15 mouse cellular contexts compared by ENCODE assay signal in the genomic region with DNA sequence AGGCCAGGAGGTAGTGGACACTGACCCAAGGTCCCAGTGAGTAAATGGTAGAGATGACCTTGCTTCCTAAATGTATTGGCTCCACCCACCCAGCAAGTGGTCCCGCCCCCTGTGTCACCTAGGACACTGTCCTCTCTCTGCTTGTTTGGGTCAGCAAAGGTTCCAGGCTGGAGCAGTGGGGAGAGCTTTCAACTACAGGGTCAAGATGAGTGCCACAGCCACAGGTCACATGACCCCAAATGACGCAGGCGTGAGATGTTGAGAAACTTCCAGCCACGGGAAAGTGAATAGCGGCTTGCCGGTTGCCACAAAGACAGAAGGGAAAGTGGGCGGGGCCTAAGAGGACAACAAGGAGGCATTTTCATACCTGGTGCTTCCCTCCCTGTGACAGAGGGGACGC. TPM values are rescaled to one million over a fixed set of nuclear protein-coding genes. Genes with fewer than 3 reads are reported as not detected.
DNase-seq lines count a peak whose midpoint lies in the region; ATAC-seq and TF ChIP-seq lines count a peak whose summit lies in the region.
"Had no signal": no experiment of that assay in that cellular context is flagged by ENCODE, and none has a peak within 500 bp of the region (broad histone marks: within the 10 kb centered on the region; RNA-seq: fewer than 3 reads in every experiment).

No protein-coding gene starts in this region.

- DNase-seq in gastrocnemius, adult 2 months: peak; percentile 9
- DNase-seq in gastrocnemius, adult 18-20 months (ENCODE audit: low spot score): no peak
- peak; percentile 48 for DNase-seq in lung, postnatal 36 days
- no peak for DNase-seq in frontal cortex, postnatal 25 days (ENCODE audit: low spot score in 2 of 2)
- no peak for DNase-seq in gastrocnemius, adult 8-10 months (ENCODE audit: low spot score in 2 of 2)
- no peak for DNase-seq in adrenal gland, adult 8-10 months
- DNase-seq: B cell, adult 2 months; cerebellum, postnatal 10 days; kidney, adult 2 months had no signal

- H3K4me3 ChIP-seq in gastrocnemius, adult 2 months: no peak overlapping the region
- no peak overlapping the region for H3K4me3 ChIP-seq in C2C12 (ENCODE audit: insufficient read depth, poor library complexity, severe bottlenecking)
- H3K4me3 ChIP-seq: forebrain, embryonic 15.5 days; hindbrain, embryonic 12.5 days; midbrain, embryonic 12.5 days; neural tube, embryonic 13.5 days had no signal

- intact Hi-C loops in gastrocnemius, adult 2 months (cut with DNase I): no loop called here

- no peak for TF ChIP-seq CTCF in gastrocnemius, adult 2 months (IDR thresholded peaks at IDR 0.05)
- TF ChIP-seq CTCF in C2C12 (IDR thresholded peaks at IDR 0.05; ENCODE audit: control insufficient read depth, insufficient read depth, insufficient read length): no peak

- H3K79me2 ChIP-seq in C2C12 (ENCODE audit: control insufficient read depth, insufficient read depth): no peaks in the 10 kb centered on the region

- no peak overlapping the region for H3K27ac ChIP-seq in gastrocnemius, adult 2 months
- H3K27ac ChIP-seq: forebrain, embryonic 15.5 days; hindbrain, embryonic 12.5 days; midbrain, embryonic 12.5 days; neural tube, embryonic 13.5 days had no signal

- no peaks in the 10 kb centered on the region for H3K27me3 ChIP-seq in C2C12 (ENCODE audit: control insufficient read depth, insufficient read depth, insufficient read length)
- H3K27me3 ChIP-seq: forebrain, embryonic 15.5 days; hindbrain, embryonic 12.5 days; midbrain, embryonic 12.5 days; neural tube, embryonic 13.5 days had no signal

- H3K36me3 ChIP-seq in C2C12 (ENCODE audit: control insufficient read depth, insufficient read depth): no peaks in the 10 kb centered on the region
- H3K36me3 ChIP-seq: hindbrain, embryonic 12.5 days had no signal

- no peaks in the 10 kb centered on the region for H3K79me3 ChIP-seq in C2C12 (ENCODE audit: low read depth)

- ATAC-seq in common myeloid progenitor, adult 5-6 weeks (replicated peaks; ENCODE audit: low read depth, poor library complexity, severe bottlenecking): peak; percentile 42
- ATAC-seq: forebrain, embryonic 15.5 days had no signal

- H3ac ChIP-seq in C2C12 (ENCODE audit: control insufficient read depth, insufficient read length, low read depth): no peak overlapping the region

TF ChIP-seq in C2C12, 6 proteins besides CTCF, POLR2A, EP300 and RAD21:
- TF ChIP-seq USF1 (IDR thresholded peaks at IDR 0.05; ENCODE audit: low read depth): peak; percentile 32
- no peak for TF ChIP-seq MAX (IDR thresholded peaks at IDR 0.05)
- TF ChIP-seq CEBPB (IDR thresholded peaks at IDR 0.05; ENCODE audit: low read depth): no peak
- no peak for TF ChIP-seq MYOD1 (IDR thresholded peaks at IDR 0.05; ENCODE audit: control insufficient read depth, insufficient read length, low read depth)
- no peak for TF ChIP-seq FOSL1 (IDR thresholded peaks at IDR 0.05; ENCODE audit: insufficient read depth, low read length, poor library complexity, severe bottlenecking)
- TF ChIP-seq MYOG (IDR thresholded peaks at IDR 0.05; ENCODE audit: control insufficient read depth, extremely low read depth, insufficient read length): no peak

RNA-seq across cellular contexts. Expression of a gene that starts 15.8 kb away (rescaled TPM):
- total RNA-seq in gastrocnemius, adult 2 months (2021): 10 to 100 TPM; 13.0 to 16.1 TPM
- total RNA-seq in gastrocnemius, adult 18-20 months (2021): 10 to 100 TPM; 11.0 to 12.5 TPM
- polyA plus RNA-seq in C2C12 (2012; fragmentation: generic; extraction: Trizol): 30.2 TPM
- total RNA-seq in common myeloid progenitor, adult 5-6 weeks (2017): 10.6 and 19.9 TPM in 2 replicates
- 10 to 100 TPM; 11.5 to 13.6 (median 12.8) TPM for total RNA-seq in gastrocnemius, adult 8-10 months (2022)
- 10 to 100 TPM; 16.2 to 31.8 (median 26.8) TPM for total RNA-seq in adrenal gland, adult 8-10 months (2022)

RNA-seq across cellular contexts. Expression of a gene that starts 25.5 kb away (rescaled TPM):
- total RNA-seq in gastrocnemius, adult 2 months (2021): 10 to 100 TPM; 38.6 to 51.4 TPM
- 10 to 100 TPM; 37.2 to 48.3 TPM for total RNA-seq in gastrocnemius, adult 18-20 months (2021)
- polyA plus RNA-seq in C2C12 (2012; fragmentation: generic; extraction: Trizol): 1,181 TPM
- 2,920 and 3,083 TPM in 2 replicates for total RNA-seq in common myeloid progenitor, adult 5-6 weeks (2017)
- 10 to 100 TPM; 23.1 to 56.7 (median 39.7) TPM for total RNA-seq in gastrocnemius, adult 8-10 months (2022)
- 100 to 1,000 TPM; 541 to 649 (median 631) TPM for total RNA-seq in adrenal gland, adult 8-10 months (2022)

RNA-seq across cellular contexts. Expression of a gene that starts 26.0 kb away (rescaled TPM):
- 10 to 100 TPM; 46.1 to 46.4 TPM for total RNA-seq in gastrocnemius, adult 2 months (2021)
- 10 to 100 TPM; 54.8 to 60.6 TPM for total RNA-seq in gastrocnemius, adult 18-20 months (2021)
- polyA plus RNA-seq in C2C12 (2012; fragmentation: generic; extraction: Trizol): 7.9 TPM
- total RNA-seq in common myeloid progenitor, adult 5-6 weeks (2017): 4.8 and 6.1 TPM in 2 replicates
- 10 to 100 TPM; 54.5 to 72.8 (median 61.1) TPM for total RNA-seq in gastrocnemius, adult 8-10 months (2022)
- total RNA-seq in adrenal gland, adult 8-10 months (2022): 10 to 100 TPM; 32.7 to 65.7 (median 48.7) TPM

RNA-seq across cellular contexts. Expression of a gene that starts 56.4 kb away (rescaled TPM):
- under 1 TPM; 0.61 to 0.78 TPM for total RNA-seq in gastrocnemius, adult 2 months (2021)
- total RNA-seq in gastrocnemius, adult 18-20 months (2021): 1 to 10 TPM in 1 of 2 experiments, under 1 TPM in 1; 0.43 to 1.2 TPM
- polyA plus RNA-seq in C2C12 (2012; fragmentation: generic; extraction: Trizol): 19.2 TPM
- not detected in 2 replicates for total RNA-seq in common myeloid progenitor, adult 5-6 weeks (2017)
- 1 to 10 TPM in 1 of 4 experiments, under 1 TPM in 3; 0.29 to 1.1 (median 0.75) TPM for total RNA-seq in gastrocnemius, adult 8-10 months (2022)
- total RNA-seq in adrenal gland, adult 8-10 months (2022): 10 to 100 TPM in 3 of 4 experiments, 1 to 10 TPM in 1; 8.5 to 13.0 (median 11.6) TPM

Comparison
In these comparisons a context has a peak if more than half of its experiments do, and no peak if none do; other contexts are left out.
1. DNase-seq: peak in gastrocnemius, adult 2 months (single experiment) and lung, postnatal 36 days (single experiment); none in gastrocnemius, adult 18-20 months (single experiment), frontal cortex, postnatal 25 days (0 of 2), gastrocnemius, adult 8-10 months (0 of 2) and adrenal gland, adult 8-10 months (single experiment).
2. RNA of a gene that starts 25.5 kb away (total RNA-seq): 2,920 to 3,083 TPM in common myeloid progenitor, adult 5-6 weeks and 541 to 649 TPM in adrenal gland, adult 8-10 months; 38.6 to 51.4 TPM in gastrocnemius, adult 2 months, 23.1 to 56.7 TPM in gastrocnemius, adult 8-10 months and 37.2 to 48.3 TPM in gastrocnemius, adult 18-20 months; every median in the first group is over 4 times any median in the second.